Mouse (Mus musculus): ENCODE results near the gene Tssc4.

Tssc4 gene

GRCm38 (mm10) chr7:143068882-143069591, at the start of gene Tssc4:
TSS of gene Tssc4 (plus strand) at chr7:143069249.
- peak; percentile 88 to 96 for DNase-seq (ENCODE audit: low spot score in 2 of 2)

GRCm38 (mm10) chr7:143020040-143020439, 49.0 kb upstream of the Tssc4 start:
- DNase-seq (ENCODE audit: low spot score in 2 of 2), result no peak

GRCm38 (mm10) chr7:143020764-143021163, 48.3 kb upstream of the Tssc4 start:
- DNase-seq (ENCODE audit: low spot score in 2 of 2), result no peak

GRCm38 (mm10) chr7:143021356-143022164, 47.5 kb upstream of the Tssc4 start:
- no peak for DNase-seq (ENCODE audit: low spot score in 2 of 2)

GRCm38 (mm10) chr7:143023499-143023898, 45.5 kb upstream of the Tssc4 start:
- DNase-seq (ENCODE audit: low spot score in 2 of 2), result no peak

- DNase-seq (ENCODE audit: low spot score in 2 of 2), result no peak
Measured at GRCm38 (mm10) chr7:143024293-143024692, 44.8 kb upstream of the Tssc4 start.

GRCm38 (mm10) chr7:143025496-143025895, 43.6 kb upstream of the Tssc4 start:
- DNase-seq (ENCODE audit: low spot score in 2 of 2), result no peak

GRCm38 (mm10) chr7:143027196-143027595, 41.9 kb upstream of the Tssc4 start:
- no peak for DNase-seq (ENCODE audit: low spot score in 2 of 2)

- no peak for DNase-seq (ENCODE audit: low spot score in 2 of 2)
Measured at GRCm38 (mm10) chr7:143031816-143032215, 37.2 kb upstream of the Tssc4 start.

- DNase-seq (ENCODE audit: low spot score in 2 of 2), result no peak
Measured at GRCm38 (mm10) chr7:143033581-143033980, 35.5 kb upstream of the Tssc4 start.

GRCm38 (mm10) chr7:143034112-143034511, 34.9 kb upstream of the Tssc4 start:
- no peak for DNase-seq (ENCODE audit: low spot score in 2 of 2)

GRCm38 (mm10) chr7:143034519-143035450, 34.3 kb upstream of the Tssc4 start:
- no peak for DNase-seq (ENCODE audit: low spot score in 2 of 2)

- no peak for DNase-seq (ENCODE audit: low spot score in 2 of 2)
Measured at GRCm38 (mm10) chr7:143036787-143037186, 32.3 kb upstream of the Tssc4 start.

GRCm38 (mm10) chr7:143037306-143037705, 31.7 kb upstream of the Tssc4 start:
- no peak for DNase-seq (ENCODE audit: low spot score in 2 of 2)

GRCm38 (mm10) chr7:143038174-143038931, 30.7 kb upstream of the Tssc4 start:
- no peak for DNase-seq (ENCODE audit: low spot score in 2 of 2)

- DNase-seq (ENCODE audit: low spot score in 2 of 2), result no peak
Measured at GRCm38 (mm10) chr7:143040561-143040960, 28.5 kb upstream of the Tssc4 start.

- no peak for DNase-seq (ENCODE audit: low spot score in 2 of 2)
Measured at GRCm38 (mm10) chr7:143041138-143041822, 27.8 kb upstream of the Tssc4 start.

GRCm38 (mm10) chr7:143042089-143042488, 27.0 kb upstream of the Tssc4 start:
- no peak for DNase-seq (ENCODE audit: low spot score in 2 of 2)

GRCm38 (mm10) chr7:143042897-143043300, 26.1 kb upstream of the Tssc4 start:
- no peak for DNase-seq (ENCODE audit: low spot score in 2 of 2)

GRCm38 (mm10) chr7:143044049-143044825, 24.8 kb upstream of the Tssc4 start:
- DNase-seq (ENCODE audit: low spot score in 2 of 2), result no peak
